Mouse (Mus musculus): ENCODE measurements around the gene Adat2.

Gene Adat2

GRCm38 (mm10) chr10:13552646-13553497 lies at the start of gene Adat2, which contains the start of gene Pex3:
Adat2 (plus strand) TSS chr10:13552894.
Pex3 (minus strand) TSS chr10:13553142.
- peak; percentile 80 for DNase-seq

GRCm38 (mm10) chr10:13521857-13522256 lies 30.8 kb upstream of the Adat2 start:
- DNase-seq, result no peak

- no peak for DNase-seq
Measured at GRCm38 (mm10) chr10:13528155-13528554, 24.5 kb upstream of the Adat2 start.

- no peak for DNase-seq
Measured at GRCm38 (mm10) chr10:13534751-13535150, 17.9 kb upstream of the Adat2 start.

GRCm38 (mm10) chr10:13536706-13537105 lies 16.0 kb upstream of the Adat2 start:
- DNase-seq, result no peak

GRCm38 (mm10) chr10:13539769-13540333 lies 12.8 kb upstream of the Adat2 start:
- DNase-seq, result no peak

GRCm38 (mm10) chr10:13541721-13542120 lies 11.0 kb upstream of the Adat2 start:
- no peak for DNase-seq

- no peak for DNase-seq
Measured at GRCm38 (mm10) chr10:13553498-13553985, 848 bp downstream of the Adat2 start.

- no peak for DNase-seq
Measured at GRCm38 (mm10) chr10:13554316-13554715, 1.6 kb downstream of the Adat2 start.

- DNase-seq, result no peak
Measured at GRCm38 (mm10) chr10:13560014-13560674, 7.5 kb downstream of the Adat2 start.

GRCm38 (mm10) chr10:13564364-13565079 lies 11.8 kb downstream of the Adat2 start:
- DNase-seq, result peak; percentile 48

GRCm38 (mm10) chr10:13565080-13565448 lies 12.4 kb downstream of the Adat2 start:
- DNase-seq, result no peak

GRCm38 (mm10) chr10:13566393-13566792 lies 13.7 kb downstream of the Adat2 start:
- no peak for DNase-seq

- DNase-seq, result no peak
Measured at GRCm38 (mm10) chr10:13569818-13570217, 17.1 kb downstream of the Adat2 start.

GRCm38 (mm10) chr10:13570697-13571538 lies 18.2 kb downstream of the Adat2 start:
- no peak for DNase-seq

- no peak for DNase-seq
Measured at GRCm38 (mm10) chr10:13572003-13572402, 19.3 kb downstream of the Adat2 start.

- no peak for DNase-seq
Measured at GRCm38 (mm10) chr10:13572410-13572809, 19.7 kb downstream of the Adat2 start.

GRCm38 (mm10) chr10:13577123-13577522 lies 24.4 kb downstream of the Adat2 start:
- DNase-seq, result no peak

- peak; percentile 28 for DNase-seq
Measured at GRCm38 (mm10) chr10:13587914-13588313, 35.2 kb downstream of the Adat2 start.

- no peak for DNase-seq
Measured at GRCm38 (mm10) chr10:13592196-13592595, 39.5 kb downstream of the Adat2 start.

- DNase-seq, result no peak
Measured at GRCm38 (mm10) chr10:13593529-13593928, 40.8 kb downstream of the Adat2 start.

- DNase-seq, result no peak
Measured at GRCm38 (mm10) chr10:13596073-13596472, 43.4 kb downstream of the Adat2 start.

Measured in layer of hippocampus, adult 9-11 months (tissue).